Mouse (Mus musculus) kidney, postnatal 4 days (tissue): ENCODE results near the gene Trappc11.
A peak's percentile ranks its signal among the peaks of the same experiment; 100 is the strongest.
"Not testable (repeated sequence)": the region's sequence is repeated elsewhere in the genome, so short reads cannot be mapped to it uniquely, and the experiment has no call there.

ENCODE experiments used
- DNase-seq, 2 experiments: peaks; one replicate each; pipeline ENCODE4 v3.0.0; 2021; ENCODE audit warnings: mixed read lengths in 2 of 2

Gene Trappc11

DNA sequence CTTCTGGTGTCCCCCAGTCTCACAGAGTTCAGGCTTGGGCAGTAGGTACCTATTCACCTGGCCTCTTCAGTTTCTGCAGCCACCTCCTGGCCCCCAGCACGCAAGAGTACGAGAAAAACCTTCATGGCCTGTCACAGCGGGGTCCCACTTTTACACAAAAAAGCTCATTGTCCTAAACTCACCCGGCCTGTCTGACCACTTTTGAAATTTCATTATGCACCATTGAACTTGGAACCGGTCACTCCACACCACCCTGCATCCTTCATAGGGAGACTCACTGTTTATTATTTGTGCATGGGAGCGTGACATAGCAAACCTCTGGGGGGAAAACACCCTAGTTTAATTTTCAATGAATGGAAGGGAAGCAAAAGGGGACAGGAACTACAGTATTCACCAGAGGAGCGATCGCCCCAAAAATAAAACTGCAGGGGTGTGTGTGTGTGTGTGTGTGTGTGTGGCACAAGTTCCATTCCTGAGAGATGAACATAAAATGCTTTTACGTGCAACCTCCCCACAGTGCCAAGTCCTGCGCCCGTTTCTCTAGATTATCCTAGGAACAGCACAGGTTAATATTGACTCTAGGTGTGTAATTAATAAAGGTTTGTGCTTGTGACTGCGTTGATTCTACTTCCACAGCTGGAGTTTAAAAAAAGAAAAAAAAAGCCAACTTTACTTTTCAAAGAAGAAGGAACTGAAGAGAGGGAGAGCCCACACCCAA, 50.8 kb downstream of the Trappc11 start:
- DNase-seq, result peak; percentile 21 to 52

DNA sequence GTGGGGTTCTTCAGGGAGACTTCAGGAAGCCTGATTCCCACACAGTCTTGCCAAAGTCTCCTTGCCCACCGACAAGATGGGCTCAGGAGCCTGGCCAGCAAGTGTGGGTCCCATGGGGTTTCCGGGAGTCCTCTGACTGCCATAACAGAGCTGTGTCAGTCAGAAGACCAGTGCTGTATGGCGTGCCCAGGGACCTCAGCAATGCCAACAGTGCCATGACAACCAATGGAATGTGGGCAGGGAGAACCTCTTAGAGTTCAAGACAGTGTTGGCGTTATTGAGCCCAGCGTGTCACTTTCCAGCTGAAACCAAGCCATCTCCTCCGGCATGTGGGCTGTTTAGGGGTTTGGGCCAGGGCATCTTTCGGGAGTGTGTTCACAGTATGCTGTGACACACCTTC, 53.2 kb downstream of the Trappc11 start:
- no peak for DNase-seq

DNA sequence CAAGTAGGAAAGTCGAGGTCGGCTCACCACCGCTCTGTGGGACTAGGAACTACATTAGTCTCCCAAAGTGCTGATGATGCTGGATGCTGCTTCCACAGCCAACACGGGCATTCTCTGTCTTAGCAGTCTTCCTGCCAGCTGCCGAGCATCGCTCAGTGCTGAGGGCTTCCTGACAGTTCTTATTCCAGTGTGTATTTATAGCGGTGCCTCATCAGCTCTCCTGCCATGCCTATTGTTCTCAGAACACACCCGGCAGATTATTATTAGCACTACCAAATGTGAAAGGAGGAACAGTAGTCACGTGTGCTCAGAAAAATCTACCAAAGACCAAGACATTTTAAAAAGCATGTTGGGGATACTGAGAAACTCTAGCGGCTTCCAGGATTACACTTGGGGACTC, 71.6 kb downstream of the Trappc11 start:
- DNase-seq, result peak; percentile 32 to 53

DNA sequence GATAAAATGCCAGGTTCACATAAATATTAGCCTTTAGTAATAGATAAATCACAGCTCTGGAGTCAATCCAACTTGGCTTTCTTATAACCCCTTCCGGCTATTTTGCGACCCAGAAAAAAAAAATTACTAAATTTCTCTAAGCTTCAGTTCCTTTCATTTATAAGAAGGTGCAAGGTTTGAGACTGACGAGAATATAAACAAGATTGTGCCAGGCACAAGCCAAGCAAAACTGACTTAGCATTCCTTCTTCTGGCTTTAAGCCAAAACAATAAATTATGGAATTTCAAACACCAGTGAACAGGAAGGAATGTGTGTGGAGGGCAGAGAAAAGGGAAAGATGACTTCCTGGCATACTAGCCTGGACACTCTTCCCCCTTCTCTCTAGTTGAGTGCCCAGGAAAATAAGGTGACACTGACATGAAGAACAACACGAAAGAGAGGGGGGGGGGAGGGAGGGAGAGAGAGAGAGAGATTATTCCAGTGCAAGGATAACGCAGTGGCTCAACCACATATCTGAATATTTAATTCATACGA, 74.0 kb downstream of the Trappc11 start:
- no peak for DNase-seq

DNA sequence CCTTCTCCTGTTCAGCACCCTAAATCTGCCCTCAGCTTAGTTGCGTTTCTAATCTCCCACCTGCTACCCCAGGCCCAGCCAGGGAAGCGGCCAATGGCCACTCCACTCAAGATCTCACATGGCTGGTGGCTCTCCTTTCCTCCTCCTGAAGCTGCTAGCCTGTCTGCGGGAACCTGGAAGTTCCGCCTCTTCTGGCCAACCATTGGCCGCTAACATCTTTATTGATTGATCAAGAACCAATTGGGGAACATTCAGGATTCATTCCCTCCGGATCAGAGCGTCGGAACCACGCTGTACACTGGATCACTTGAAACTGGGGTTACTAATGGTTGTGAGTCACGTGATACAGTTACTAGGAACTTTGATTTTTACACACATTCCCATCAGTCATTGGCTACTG, 74.7 kb downstream of the Trappc11 start:
- DNase-seq, result no peak

DNA sequence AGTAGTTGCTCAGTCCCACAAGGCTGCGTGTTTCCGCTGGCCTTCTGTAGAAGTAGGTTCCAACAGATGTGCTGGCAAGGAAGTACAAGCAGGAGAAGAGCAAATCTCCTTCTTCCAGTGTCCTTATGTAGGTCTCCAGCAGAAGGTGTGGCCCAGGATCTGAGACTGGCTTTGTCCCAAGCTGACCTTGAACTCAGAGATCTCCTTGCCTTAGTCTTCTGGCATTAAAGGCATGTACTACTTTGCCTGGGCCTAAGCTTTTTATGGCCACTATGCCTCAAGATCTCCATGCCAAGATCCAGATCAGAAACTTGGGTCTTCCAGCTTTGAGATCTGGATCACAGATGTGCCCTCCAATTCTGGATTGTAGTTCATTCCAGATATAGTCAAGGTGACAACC, 84.1 kb downstream of the Trappc11 start:
- not testable (repeated sequence) for DNase-seq

DNA sequence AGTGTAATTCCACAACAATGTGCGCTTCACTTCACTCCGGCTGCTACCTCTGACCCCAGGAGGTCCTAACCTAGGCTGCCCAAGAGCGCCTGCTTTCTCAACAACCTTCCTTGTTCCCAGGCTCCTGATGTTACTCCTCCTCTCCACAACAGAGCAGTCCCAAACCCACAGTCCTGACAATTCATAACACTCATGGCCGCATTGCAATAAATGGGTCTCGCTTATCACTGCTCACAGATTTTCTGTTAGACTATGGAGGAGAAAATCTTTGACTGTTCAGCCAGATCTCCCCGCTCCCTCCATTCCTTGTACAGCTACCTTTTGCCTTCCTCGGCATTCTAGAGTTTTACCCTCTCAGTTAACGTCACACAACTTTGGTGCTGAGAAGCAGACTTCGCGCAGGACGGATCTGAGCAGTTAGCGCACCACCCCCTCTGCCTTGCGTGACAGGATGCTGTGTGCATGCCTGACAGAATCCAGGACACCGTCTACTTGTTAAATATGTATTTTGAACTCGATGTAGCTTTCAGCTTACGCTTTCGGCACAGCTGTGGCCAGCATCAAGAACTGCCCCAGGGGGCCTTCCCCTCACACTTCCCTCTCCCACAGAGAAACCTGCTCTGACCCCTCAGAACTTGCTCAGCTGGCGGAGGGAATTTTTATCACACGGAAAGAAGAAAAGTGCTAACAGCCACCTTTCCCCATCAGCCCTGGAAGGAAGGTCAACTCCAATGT, 86.8 kb downstream of the Trappc11 start, which contains the start of gene Stox2:
Gene Stox2, minus strand, starts transcription at position 51 of the 735 bp plus-strand sequence.
- peak in 1 of 2 experiments; percentile 8 for DNase-seq
